Mouse (Mus musculus): ENCODE results near the gene Serpina3g.

- no peak for TF ChIP-seq TAL1 (IDR thresholded peaks at IDR 0.05; ENCODE audit: low read length)
- TF ChIP-seq GATA1 (IDR thresholded peaks at IDR 0.05; ENCODE audit: low read length): no peak
Measured at GRCm38 (mm10) chr12:104243307-104243706, 7.3 kb downstream of the Serpina3g start.

Measured in erythroblast, embryonic 14.5 days (primary cell).